Mouse (Mus musculus): ENCODE data around the gene Ranbp9. TPM values are rescaled to one million over a fixed set of nuclear protein-coding genes. Genes with fewer than 3 reads are reported as not detected.
A peak's percentile ranks its signal among the peaks of the same experiment; 100 is the strongest.

Gene Ranbp9
- polyA plus RNA-seq, 1 experiment from 2014 or later: 13.4 TPM

DNA sequence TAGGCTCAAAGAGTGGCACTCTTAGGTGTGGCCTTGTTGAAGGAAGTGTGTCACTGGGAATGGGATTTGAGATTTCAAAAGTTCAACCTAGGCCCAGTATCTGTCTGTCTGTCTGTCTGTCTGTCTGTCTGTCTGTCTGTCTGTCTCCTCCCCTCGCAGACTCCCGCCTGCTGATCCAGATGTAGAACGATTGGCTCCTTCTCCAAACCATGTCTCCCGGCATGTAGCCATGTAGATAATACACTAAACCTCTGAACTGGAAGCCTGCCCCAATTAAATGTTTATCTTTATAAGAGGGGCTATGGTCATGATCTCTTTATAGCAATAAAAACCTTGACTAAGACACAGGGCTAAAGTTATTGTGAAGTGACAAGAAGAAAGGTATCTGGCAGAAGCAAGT is 35.3 kb downstream of the Ranbp9 start:
- Histone ChIP-seq H3K27me3 (no peaks in the 10 kb centered on the region), H3K4me3 (no peak overlapping the region), H3K9ac (replicated peaks) (no peak overlapping the region), H3K36me3 (no peaks in the 10 kb centered on the region), H3K4me1 (0 out of 2 replicates have a peak, but pooled peaks cover 6% of the 10 kb centered on the region), H3K9me3 (no peaks in the 10 kb centered on the region), H3K27ac (replicated peaks) (no peak overlapping the region), H3K4me2 (replicated peaks) (no peak overlapping the region)
- ATAC-seq (ENCODE audit: low FRiP score, low read depth): no peak
- 89% methylated on average over 4 of the region's 4 CpGs for WGBS

DNA sequence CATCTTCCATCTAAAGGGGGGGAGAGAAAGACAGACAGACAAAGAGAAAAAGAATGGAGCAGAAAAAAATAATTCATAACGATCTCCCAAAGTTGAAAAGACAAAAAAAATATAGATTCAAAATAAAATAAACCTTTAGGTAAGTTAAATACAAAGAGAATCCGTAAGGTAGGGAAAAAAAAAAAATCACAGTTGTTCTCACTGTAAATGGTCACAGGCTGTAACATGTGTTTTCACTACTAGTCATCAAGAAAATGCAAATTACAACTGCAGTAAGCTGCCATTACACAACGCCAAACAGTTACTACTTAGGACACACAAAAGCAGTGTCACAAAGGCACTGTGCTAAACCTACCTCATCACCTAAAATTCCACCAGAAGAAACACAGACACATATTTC is 36.4 kb downstream of the Ranbp9 start:
- H3K4me2 ChIP-seq (replicated peaks): no peak overlapping the region
- H3K27me3 ChIP-seq: no peaks in the 10 kb centered on the region
- no peak overlapping the region for H3K27ac ChIP-seq (replicated peaks)
- WGBS: 88% methylated on average over 3 of the region's 3 CpGs
- no peak for ATAC-seq (ENCODE audit: low FRiP score, low read depth)
- H3K9me3 ChIP-seq: no peaks in the 10 kb centered on the region
- H3K4me3 ChIP-seq: no peak overlapping the region
- H3K9ac ChIP-seq (replicated peaks): no peak overlapping the region
- H3K4me1 ChIP-seq: 0 out of 2 replicates have a peak, but pooled peaks cover 6% of the 10 kb centered on the region
- H3K36me3 ChIP-seq: no peaks in the 10 kb centered on the region

DNA sequence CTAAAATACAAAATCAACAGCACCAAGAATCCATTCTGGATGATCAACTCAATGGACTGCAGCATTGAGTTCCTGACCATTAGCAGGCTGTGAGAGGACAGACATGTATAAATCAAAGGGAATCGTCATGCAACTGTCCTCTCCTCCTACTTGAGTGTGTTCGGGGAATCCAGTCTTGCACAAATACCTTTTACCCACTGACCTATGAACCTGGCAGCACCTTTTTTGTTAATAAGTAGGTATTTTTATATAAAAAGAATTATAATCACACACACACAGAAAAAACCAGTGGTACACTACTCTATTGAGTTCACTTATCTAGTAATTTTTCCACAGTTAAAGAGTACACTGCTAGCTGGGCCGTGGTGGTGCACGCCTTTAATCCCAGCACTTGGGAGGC is 37.4 kb downstream of the Ranbp9 start:
- no peak overlapping the region for H3K27ac ChIP-seq (replicated peaks)
- H3K4me1 ChIP-seq: 0 out of 2 replicates have a peak, but pooled peaks cover 6% of the 10 kb centered on the region
- H3K27me3 ChIP-seq: no peaks in the 10 kb centered on the region
- H3K4me3 ChIP-seq: no peak overlapping the region
- no peaks in the 10 kb centered on the region for H3K9me3 ChIP-seq
- no peak overlapping the region for H3K9ac ChIP-seq (replicated peaks)
- WGBS: 91% methylated on average over 4 of the region's 4 CpGs
- ATAC-seq (ENCODE audit: low FRiP score, low read depth): no peak
- H3K4me2 ChIP-seq (replicated peaks): no peak overlapping the region
- H3K36me3 ChIP-seq: no peaks in the 10 kb centered on the region

DNA sequence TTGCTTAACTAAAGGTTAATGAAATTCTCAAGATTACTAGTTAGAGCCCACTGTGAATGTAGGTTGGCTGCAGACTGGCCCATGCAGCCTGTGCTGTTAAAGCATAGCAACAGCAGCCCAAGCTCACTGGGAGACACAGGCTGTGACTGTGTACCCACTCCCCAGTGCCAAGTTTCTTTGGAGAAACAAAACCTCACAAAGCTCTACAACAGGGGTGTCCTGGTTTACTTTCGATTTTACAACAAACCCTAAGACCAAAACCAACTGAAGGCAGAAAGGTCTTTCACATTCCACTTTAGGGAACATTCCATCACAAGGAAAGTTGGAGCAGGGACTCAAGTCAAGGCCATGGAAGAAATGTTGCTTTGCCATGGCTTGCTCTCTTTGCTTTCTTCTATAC is 38.5 kb downstream of the Ranbp9 start:
- no peaks in the 10 kb centered on the region for H3K27me3 ChIP-seq
- no peak for ATAC-seq (ENCODE audit: low FRiP score, low read depth)
- 92% methylated on average over 1 of the region's 1 CpGs for WGBS

DNA sequence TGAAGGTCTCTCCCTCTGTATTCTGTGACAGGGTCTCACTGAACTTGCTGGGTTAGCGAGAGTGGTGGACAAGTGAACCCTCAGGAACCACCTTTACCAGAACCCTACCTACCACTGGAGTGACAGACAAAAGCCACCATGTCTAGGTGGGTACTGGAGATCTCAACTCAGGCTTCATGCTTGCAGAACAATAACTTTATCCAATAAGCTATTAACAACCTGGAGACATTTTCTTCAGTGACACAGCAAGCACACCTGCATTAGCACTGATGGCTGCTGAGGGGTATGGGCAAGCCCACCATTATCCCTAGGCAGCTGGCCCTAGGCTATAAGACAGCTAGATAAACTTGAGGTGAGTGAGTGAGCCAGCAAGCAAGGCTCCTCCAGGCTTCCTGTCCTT is 40.7 kb downstream of the Ranbp9 start:
- H3K27ac ChIP-seq (replicated peaks): no peak overlapping the region
- 94% methylated on average over 1 of the region's 1 CpGs for WGBS
- no peak for ATAC-seq (ENCODE audit: low FRiP score, low read depth)
- no peak overlapping the region for H3K4me2 ChIP-seq (replicated peaks)
- H3K9ac ChIP-seq (replicated peaks): no peak overlapping the region
- no peaks in the 10 kb centered on the region for H3K9me3 ChIP-seq
- no peaks in the 10 kb centered on the region for H3K27me3 ChIP-seq
- no peaks in the 10 kb centered on the region for H3K36me3 ChIP-seq
- H3K4me1 ChIP-seq: 0 out of 2 replicates have a peak, but pooled peaks cover 2% of the 10 kb centered on the region
- no peak overlapping the region for H3K4me3 ChIP-seq

More for the DNA sequence above, 38.5 kb downstream of the Ranbp9 start:
- no peak overlapping the region for H3K9ac ChIP-seq (replicated peaks)
- no peaks in the 10 kb centered on the region for H3K36me3 ChIP-seq
- no peak overlapping the region for H3K27ac ChIP-seq (replicated peaks)
- H3K9me3 ChIP-seq: no peaks in the 10 kb centered on the region
- 0 out of 2 replicates have a peak, but pooled peaks cover 6% of the 10 kb centered on the region for H3K4me1 ChIP-seq
- H3K4me2 ChIP-seq (replicated peaks): no peak overlapping the region
- no peak overlapping the region for H3K4me3 ChIP-seq

DNA sequence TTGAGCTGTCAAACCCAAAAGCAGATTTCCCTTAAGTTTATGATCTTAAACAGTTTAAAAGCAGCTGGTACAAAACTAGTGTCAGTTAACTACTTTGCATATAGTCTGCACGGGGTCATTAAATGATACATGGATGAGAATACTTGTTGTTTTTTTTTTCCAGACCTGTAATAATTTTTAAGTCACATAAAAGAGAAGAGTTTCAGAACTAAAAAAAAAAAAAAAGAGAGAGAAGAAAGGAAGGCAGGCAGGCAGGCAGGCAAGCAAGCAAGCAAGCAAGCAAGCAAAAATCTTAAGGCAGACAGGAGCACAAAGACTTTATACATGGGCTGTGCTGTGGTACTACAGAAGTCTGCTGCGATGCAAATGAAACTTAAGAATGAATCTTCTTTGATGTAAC is 47.7 kb downstream of the Ranbp9 start:
- peaks cover 5% of the 10 kb centered on the region for H3K36me3 ChIP-seq
- ATAC-seq (ENCODE audit: low FRiP score, low read depth): no peak
- H3K9ac ChIP-seq (replicated peaks): no peak overlapping the region
- H3K27me3 ChIP-seq: no peaks in the 10 kb centered on the region
- H3K4me1 ChIP-seq: no peaks in the 10 kb centered on the region
- H3K4me2 ChIP-seq (replicated peaks): no peak overlapping the region
- H3K4me3 ChIP-seq: no peak overlapping the region
- H3K9me3 ChIP-seq: no peaks in the 10 kb centered on the region
- 94% methylated on average over 2 of the region's 2 CpGs for WGBS
- H3K27ac ChIP-seq (replicated peaks): no peak overlapping the region

DNA sequence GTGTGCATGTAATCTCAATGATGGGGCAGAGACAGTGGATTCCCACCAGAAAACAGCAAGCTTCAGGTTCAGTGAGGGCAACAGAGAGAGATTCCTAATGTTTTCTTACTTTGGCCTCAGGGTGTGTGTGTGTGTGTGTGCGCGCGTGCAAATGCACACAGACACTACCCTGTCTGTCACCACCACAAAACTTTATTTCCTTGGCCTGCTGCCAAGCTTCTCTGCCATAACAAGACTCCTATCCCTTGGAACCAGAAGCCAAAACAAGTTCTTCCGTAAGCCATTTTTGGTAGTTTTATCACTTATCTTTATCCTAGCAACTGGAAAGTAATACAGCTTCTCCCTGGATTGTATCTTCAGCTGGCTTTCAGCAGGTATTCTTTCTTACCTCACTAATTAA is 52.6 kb downstream of the Ranbp9 start:
- no peak overlapping the region for H3K9ac ChIP-seq (replicated peaks)
- no peak for ATAC-seq (ENCODE audit: low FRiP score, low read depth)
- H3K9me3 ChIP-seq: no peaks in the 10 kb centered on the region
- no peaks in the 10 kb centered on the region for H3K27me3 ChIP-seq
- no peak overlapping the region for H3K4me3 ChIP-seq
- H3K4me2 ChIP-seq (replicated peaks): no peak overlapping the region
- H3K27ac ChIP-seq (replicated peaks): no peak overlapping the region
- H3K36me3 ChIP-seq: peaks cover 18% of the 10 kb centered on the region
- 98% methylated on average over 4 of the region's 4 CpGs for WGBS
- no peaks in the 10 kb centered on the region for H3K4me1 ChIP-seq

DNA sequence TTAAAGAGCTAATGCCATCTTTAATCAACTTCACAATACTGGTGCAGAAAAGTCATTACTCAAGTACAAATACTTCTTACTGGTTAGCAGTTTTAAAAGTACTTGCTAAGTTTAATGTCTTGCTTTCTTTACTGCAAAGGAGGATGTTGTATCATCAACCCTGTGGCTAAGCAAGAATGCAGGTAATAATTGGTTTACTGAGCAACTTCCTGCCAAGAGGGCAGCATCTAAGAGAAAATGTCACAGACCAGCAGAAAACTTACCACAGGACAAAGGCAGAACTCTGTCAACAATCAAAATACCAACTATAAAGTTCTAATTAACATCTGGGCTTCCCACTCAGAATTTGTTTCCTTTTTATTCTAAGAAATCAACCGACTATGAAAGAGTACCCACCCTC is 65.8 kb downstream of the Ranbp9 start:
- Histone ChIP-seq H3K9me3 (no peaks in the 10 kb centered on the region), H3K4me3 (no peak overlapping the region), H3K36me3 (peaks cover 63% of the 10 kb centered on the region), H3K27me3 (no peaks in the 10 kb centered on the region), H3K27ac (replicated peaks) (no peak overlapping the region), H3K4me1 (no peaks in the 10 kb centered on the region), H3K9ac (replicated peaks) (no peak overlapping the region), H3K4me2 (replicated peaks) (no peak overlapping the region)
- no peak for ATAC-seq (ENCODE audit: low FRiP score, low read depth)
- 97% methylated on average over 1 of the region's 1 CpGs for whole genome bisulfite sequencing

DNA sequence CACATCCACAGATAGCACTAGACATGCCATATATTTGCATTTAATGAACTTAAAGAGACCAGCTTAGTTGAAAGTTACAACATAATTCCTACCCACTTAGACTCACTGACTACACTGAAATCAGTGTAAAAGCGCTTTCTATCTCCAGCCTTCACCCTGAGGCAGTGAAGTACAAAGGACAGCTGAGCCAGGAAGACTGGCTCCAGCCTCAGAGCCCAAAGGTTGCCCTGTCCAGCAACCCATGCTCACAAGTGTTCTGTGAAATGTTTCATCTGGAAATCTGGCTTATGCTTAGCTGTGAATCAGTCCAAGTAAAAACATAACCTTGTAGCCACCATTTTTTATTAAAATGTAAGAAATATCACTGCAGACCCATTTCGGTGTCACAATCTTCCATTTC is 67.5 kb downstream of the Ranbp9 start:
- Histone ChIP-seq H3K9me3 (no peaks in the 10 kb centered on the region), H3K9ac (replicated peaks) (no peak overlapping the region), H3K27ac (replicated peaks) (no peak overlapping the region), H3K4me1 (no peaks in the 10 kb centered on the region), H3K36me3 (peaks cover 51% of the 10 kb centered on the region), H3K27me3 (no peaks in the 10 kb centered on the region), H3K4me2 (replicated peaks) (no peak overlapping the region), H3K4me3 (no peak overlapping the region)
- 92% methylated on average over 2 of the region's 2 CpGs for WGBS
- no peak for ATAC-seq (ENCODE audit: low FRiP score, low read depth)

DNA sequence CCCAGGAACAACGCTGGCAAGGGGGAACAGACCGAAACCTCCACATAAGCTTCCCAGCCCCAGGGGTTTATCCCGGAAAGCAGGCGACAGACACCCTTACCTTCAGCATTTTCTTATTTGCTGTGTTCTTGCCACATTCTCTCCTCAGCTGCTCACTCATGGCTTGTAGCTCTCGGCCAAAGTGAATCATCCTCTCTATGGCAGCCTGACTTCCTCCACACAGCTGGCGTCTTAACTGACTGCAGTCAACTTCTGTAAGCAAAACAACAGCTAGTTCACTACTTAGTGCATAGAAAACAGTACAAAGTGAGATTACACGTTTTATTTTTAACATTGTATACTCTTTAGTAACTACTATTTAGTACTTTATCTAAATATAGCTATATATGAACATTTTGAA is 68.8 kb downstream of the Ranbp9 start:
- no peak overlapping the region for H3K27ac ChIP-seq (replicated peaks)
- H3K27me3 ChIP-seq: no peaks in the 10 kb centered on the region
- no peak for ATAC-seq (ENCODE audit: low FRiP score, low read depth)
- H3K4me2 ChIP-seq (replicated peaks): no peak overlapping the region
- 89% methylated on average over 7 of the region's 7 CpGs for WGBS
- H3K9ac ChIP-seq (replicated peaks): no peak overlapping the region
- H3K4me3 ChIP-seq: no peak overlapping the region
- no peaks in the 10 kb centered on the region for H3K9me3 ChIP-seq
- H3K36me3 ChIP-seq: peaks cover 52% of the 10 kb centered on the region
- H3K4me1 ChIP-seq: no peaks in the 10 kb centered on the region

DNA sequence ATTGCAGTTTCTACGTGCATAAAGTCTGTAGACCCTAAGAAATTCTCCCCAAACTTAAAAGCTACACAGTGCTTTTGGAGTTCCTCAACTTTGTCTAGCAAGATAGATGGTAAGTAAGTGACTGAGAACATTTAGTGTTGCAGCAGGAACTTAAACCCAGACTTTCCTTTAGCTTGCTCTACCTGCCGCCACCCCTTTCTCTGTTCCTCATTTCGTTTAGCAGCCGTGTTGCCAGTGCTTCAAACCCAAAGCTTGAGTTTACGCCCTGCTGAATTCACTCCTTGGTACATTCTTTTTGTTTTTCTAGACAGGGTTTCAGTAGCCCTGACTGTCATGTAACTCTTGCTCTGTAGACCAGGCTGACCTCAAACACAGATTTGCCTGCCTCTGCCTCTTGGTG is 81.5 kb downstream of the Ranbp9 start:
- H3K4me2 ChIP-seq (replicated peaks): peak overlapping the region; percentile 69
- H3K9ac ChIP-seq (replicated peaks): no peak overlapping the region
- ATAC-seq (ENCODE audit: low FRiP score, low read depth): no peak
- no peaks in the 10 kb centered on the region for H3K27me3 ChIP-seq
- peak overlapping the region; percentile 92; the same call in 1 of the 2 replicates for H3K4me3 ChIP-seq
- no peaks in the 10 kb centered on the region for H3K9me3 ChIP-seq
- no peak overlapping the region for H3K27ac ChIP-seq (replicated peaks)
- peaks cover 47% of the 10 kb centered on the region for H3K36me3 ChIP-seq
- 91% methylated on average over 5 of the region's 5 CpGs for WGBS
- H3K4me1 ChIP-seq: peaks cover 10% of the 10 kb centered on the region

DNA sequence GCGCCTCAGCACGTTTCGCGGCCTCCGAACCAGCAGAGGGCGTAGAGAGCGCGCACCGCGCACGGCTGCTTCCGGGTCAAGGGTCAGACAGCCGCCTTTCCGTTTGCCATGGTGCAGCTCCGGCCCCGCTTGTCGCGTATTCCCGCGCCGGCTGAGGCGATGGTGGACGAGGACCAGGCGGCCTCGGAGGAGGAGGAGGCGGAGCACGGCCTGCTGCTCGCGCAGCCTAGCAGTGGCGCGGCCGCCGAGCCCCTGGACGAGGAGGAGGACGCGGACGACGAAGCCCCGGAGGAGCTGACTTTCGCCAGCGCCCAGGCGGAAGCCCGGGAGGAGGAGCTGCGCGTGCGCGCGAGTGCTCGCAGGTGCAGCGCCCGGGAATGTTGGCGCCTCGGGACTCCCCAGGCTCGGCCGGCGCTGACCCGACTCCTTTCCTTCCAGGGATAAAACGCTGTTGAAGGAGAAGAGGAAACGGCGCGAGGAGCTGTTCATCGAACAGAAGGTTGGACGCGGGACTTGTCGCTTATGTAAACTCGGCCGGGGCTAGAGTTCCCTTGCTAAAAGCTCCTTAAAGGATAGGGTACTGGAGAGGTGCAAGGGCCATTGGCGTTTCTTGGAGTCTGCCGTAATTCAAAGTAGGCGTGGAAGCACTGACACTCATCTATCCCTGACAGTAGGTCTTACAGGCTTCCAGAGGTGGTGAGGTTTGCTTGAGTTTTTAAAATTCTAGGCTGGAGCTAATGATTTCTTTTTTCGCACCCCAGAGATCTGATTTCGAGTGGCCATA is 82.6 kb downstream of the Ranbp9 start, which contains the start of gene Nol7:
Nol7 (plus strand) TSS at position 94 of the 784 bp plus-strand sequence.
- H3K36me3 ChIP-seq: peaks cover 48% of the 10 kb centered on the region
- H3K4me3 ChIP-seq: peak within 1 kb of the TSS; percentile 92
- no peaks in the 10 kb centered on the region for H3K27me3 ChIP-seq
- peak within 1 kb of the TSS; percentile 97 for H3K27ac ChIP-seq (replicated peaks)
- H3K4me1 ChIP-seq: peaks cover 10% of the 10 kb centered on the region
- H3K9me3 ChIP-seq: 0 out of 2 replicates have a peak, but pooled peaks cover 5% of the 10 kb centered on the region
- peak; percentile 93 for ATAC-seq (ENCODE audit: low FRiP score, low read depth)
- H3K4me2 ChIP-seq (replicated peaks): peak within 1 kb of the TSS; percentile 69
- peak within 1 kb of the TSS; percentile 86 for H3K9ac ChIP-seq (replicated peaks)
- WGBS: 2% methylated on average over 66 of the region's 72 CpGs
